Mouse (Mus musculus) right cerebral cortex, postnatal 36 days (tissue): ENCODE measurements around the gene Pigyl.
A peak's percentile ranks its signal among the peaks of the same experiment; 100 is the strongest.
"Not testable (repeated sequence)": the region's sequence is repeated elsewhere in the genome, so short reads cannot be mapped to it uniquely, and the experiment has no call there.

ENCODE experiments used
- DNase-seq, 2 experiments: peaks; one replicate each; pipeline ENCODE4 v3.0.0; 2022; ENCODE audit warnings: low spot score in 2 of 2, mixed read lengths in 1 of 2

Pigyl gene

GRCm38 (mm10) chr9:22138480-22138879 lies 18.2 kb upstream of the Pigyl start:
- no peak for DNase-seq

- DNase-seq = no peak
Observed at GRCm38 (mm10) chr9:22139746-22140145, 16.9 kb upstream of the Pigyl start.

GRCm38 (mm10) chr9:22143108-22144037 lies 13.3 kb upstream of the Pigyl start:
- peak; percentile 71 to 74 for DNase-seq

DNA sequence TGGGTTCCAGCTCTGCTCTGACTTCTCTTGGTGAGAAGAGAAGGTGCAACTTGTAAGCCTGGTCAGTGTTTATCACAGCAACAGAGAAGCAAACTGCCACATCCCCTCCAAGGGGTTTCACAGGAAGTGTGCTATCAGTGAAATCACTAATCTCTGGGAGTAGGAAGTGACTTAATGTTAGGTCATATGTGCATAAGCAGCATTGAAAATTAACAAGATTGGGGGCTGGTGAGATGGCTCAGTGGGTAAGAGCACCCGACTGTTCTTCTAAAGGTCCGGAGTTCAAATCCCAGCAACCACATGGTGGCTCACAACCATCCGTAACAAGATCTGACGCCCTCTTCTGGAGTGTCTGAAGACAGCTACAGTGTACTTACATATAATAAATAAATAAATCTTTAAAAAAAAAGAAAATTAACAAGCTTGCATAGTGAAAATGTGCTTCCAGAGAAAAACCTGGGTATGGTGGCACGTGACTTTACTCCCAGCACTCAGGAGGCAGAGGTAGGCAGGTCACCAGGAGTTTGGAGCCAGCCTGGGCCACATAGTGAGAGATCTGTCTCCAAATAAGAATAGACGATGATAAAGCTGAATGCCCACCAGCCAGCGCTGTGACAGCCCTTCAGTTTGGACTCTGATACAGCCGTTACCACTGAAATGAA lies 12.2 kb upstream of the Pigyl start:
- no peak for DNase-seq

- DNase-seq = no peak
Observed at GRCm38 (mm10) chr9:22149426-22150248, 7.0 kb upstream of the Pigyl start.

DNA sequence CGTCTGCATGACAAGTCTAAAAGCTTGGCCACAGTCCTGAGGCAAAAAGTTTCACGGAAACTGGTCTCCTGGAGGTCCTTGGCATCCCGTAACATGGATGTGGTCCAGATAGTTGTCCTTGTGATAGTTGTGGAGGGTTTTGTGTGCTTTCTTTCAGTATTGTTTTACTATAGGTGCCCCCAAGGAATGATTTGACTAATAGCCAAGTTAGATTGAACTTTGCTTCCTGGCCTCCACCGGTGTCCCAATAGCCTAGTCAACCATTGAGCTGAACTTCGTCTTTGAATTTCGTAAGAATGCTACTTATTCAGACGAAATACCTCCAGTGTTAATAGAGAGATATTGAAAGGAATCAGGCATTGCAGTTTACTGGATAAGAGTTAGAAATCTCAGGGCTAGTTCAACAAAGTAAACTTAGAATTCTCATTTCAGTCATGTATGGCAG lies 6.4 kb upstream of the Pigyl start:
- DNase-seq = not testable (repeated sequence)

GRCm38 (mm10) chr9:22150946-22151345 lies 5.7 kb upstream of the Pigyl start:
- no peak for DNase-seq

DNA sequence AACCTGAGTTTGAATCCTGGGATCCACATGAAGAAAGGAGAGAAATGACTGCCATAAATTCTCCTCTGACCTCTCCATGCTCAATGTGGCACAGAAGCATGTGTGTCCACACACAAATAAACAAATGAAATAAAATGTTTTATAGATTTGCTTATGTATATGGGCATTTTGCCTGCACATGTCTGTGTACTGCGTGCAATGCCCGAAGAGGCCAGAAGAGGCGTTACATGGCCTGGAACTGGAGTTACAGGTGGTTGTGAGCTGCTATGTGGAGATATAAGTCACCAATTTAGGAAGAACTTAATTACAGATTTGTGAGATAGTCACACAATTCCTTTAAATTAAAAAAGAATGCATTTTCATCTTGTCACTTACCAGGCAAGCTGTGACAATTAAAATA lies 2.8 kb upstream of the Pigyl start:
- no peak for DNase-seq

- DNase-seq = peak; percentile 20 to 30
Observed at GRCm38 (mm10) chr9:22155614-22156013, 1.0 kb upstream of the Pigyl start.

DNA sequence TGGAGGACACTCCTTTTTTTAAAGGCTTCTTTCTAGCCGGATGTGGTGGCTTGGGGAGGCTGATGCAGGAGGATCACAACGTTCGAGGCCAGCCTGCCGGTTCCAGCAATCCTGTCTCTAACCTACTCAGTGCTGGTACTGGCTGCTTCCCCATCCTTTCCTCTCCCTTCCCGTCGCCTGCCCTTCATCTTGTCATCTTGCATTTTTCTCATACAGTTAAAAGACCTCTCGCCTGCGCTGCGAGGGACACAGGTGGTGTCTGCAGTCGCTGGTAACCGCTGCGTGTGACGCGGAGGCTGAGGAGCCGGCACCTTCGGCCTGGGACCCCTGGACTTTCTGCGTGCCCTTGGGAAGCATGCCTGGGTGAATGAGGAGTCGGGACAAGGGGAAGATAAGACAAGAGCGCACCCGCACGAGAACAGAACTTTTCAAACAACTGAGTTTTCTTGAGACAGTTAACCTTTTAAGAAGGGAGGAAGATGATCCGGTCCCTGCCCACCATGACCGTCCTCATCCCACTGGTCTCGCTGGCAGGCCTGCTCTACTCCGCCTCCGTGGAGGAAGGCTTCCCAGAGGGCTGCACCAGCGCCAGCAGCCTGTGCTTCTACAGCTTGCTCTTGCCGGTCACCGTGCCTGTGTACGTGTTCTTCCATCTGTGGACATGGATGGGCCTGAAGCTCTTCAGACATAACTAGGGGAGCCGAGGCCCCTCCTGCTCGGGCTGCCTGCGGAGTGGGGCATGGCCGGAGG lies 1.0 kb downstream of the Pigyl start:
- DNase-seq = no peak

- DNase-seq = no peak
Observed at GRCm38 (mm10) chr9:22161299-22161698, 4.7 kb downstream of the Pigyl start.

- no peak for DNase-seq
Observed at GRCm38 (mm10) chr9:22162305-22162704, 5.7 kb downstream of the Pigyl start.

GRCm38 (mm10) chr9:22162912-22163311 lies 6.3 kb downstream of the Pigyl start:
- no peak for DNase-seq

DNA sequence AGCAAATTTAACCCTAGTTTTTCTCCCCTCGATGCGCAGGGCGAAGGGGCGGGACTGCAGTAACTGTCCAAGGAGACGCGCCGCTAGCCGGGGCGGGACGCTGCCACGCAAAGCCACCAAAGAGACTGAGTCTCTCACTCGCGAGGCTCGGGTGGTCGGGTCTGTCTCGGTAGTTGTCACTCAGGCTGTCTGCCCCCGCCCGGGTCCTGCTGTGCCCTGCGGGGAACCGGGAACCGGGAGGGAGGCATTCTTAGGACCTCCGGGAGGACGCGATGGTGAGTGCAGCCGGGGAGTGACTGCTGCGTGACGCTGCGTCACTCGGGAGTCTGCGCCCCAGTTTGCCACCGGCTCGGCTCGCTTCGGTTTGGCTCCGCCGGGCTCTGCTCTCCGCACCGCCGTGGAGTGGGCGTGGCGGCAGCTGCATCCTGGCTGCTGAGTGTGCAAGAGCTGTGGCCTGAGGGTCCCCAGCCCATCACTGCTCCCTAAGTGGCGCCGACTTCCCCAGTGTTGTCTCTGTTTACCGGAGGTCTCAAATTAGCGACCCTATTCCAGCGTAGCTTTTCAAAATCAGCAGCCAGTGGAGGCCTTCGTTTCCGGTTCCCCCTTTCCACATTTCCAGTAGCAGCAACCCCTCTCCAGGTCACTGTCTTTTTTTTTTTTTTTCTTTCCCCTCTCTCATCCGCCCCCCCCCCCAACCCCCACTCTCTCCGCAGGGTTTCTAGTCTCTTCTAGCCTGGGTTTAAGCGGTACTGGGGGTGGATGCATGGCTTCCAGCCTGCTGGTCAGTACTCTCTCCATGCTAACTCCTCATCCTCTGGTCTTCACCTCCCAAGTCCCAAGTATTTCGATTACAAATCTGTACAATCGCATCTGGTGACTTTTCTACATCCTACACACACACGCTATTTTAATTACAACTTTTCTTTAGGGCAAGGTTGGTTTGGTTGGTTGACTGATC lies 8.3 kb downstream of the Pigyl start:
- DNase-seq = peak; percentile 39 to 45

- DNase-seq = no peak
Observed at GRCm38 (mm10) chr9:22165964-22166363, 9.3 kb downstream of the Pigyl start.

- DNase-seq = no peak
Observed at GRCm38 (mm10) chr9:22166686-22167085, 10.0 kb downstream of the Pigyl start.

DNA sequence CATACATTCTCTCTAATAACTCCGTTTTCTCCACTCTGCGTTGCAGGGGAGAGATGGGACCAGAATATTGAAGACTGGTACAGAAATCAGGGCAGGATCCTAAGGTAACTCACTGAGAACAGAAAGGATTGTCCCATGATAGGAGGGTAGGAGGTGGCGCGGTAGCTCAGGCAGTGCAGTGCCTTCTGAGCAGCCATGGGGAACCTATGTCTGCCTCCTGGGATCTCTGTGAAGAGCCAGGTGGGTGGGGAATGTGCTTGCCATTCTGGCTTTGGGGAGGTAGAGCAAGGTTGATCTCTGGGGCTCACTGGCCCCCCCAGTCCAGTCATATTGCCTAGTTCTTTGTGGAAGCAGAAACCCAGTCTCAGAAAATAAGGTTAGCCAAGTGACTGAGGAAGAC lies 11.1 kb downstream of the Pigyl start:
- DNase-seq = no peak

DNA sequence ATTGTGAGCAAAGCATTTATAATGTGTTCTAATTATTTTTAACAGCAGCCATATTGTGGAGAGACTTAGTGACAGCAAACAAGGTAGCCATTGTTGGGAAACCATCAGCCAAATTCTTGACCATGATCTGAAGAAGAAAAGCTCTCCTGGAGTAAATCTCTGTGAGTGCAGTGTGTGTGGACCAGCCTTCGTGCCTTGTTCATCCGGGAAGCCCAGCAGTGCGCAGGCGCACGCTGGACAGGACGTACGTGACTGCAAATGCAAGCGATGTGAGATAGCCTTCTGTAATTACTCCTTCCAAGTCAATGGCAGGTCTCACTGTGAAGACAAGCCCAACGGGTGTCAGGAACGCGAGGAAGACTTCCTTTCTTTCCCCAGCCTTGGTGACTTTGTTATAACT lies 12.7 kb downstream of the Pigyl start:
- DNase-seq = no peak

DNA sequence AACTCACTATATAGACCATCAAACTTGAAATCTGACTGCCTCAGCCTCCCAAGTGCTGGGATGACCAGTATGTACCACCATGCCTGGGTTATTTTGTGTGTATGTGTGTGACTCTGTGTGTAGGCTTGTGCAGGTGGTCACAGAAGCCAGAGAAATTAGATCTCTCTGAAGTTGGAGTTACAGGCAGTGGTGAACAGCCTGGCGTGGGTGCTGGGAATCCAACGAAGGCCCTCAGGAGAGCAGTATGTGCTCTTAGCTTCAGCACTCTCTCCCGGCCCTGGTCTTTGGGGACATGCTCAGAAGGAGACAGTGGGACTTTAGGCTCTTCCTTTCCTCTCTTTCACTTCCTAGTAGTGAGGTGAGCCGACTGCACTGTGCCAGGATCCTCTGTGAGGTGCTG lies 15.7 kb downstream of the Pigyl start:
- no peak for DNase-seq

DNA sequence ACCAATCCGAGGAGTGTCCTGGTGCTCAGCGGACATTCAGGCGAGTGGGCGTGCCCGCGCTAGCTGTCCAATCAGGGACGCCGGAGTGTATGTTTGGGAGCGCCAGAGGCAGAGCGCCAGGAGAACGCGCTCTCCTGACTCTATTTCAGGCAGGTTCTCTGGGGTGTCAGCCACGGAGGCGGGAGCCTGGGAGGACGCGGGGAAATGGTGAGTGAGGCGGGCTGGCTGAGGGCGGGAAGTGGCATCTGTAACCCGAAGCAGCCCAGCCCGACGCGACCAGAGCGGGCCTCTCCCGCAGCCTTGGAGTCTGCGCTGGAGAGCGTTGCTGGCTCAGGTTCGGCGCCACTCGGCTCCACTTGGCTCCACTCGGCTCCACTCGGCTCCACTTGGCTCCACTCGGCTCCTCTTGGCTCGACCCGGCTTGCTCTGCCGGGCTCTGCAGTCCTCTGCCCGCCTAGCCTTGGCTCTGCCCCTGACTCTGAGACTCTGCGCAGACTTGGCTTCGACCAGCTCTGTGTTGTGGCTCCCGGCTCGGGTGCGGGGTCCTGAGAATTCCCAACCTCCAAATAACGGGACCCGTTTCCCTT lies 31.5 kb downstream of the Pigyl start, which contains the start of gene Zfp872:
Gene Zfp872 (plus strand): TSS at position 66 of the 587 bp plus-strand sequence.
- DNase-seq = peak; percentile 9 to 19
